Mouse (Mus musculus): ENCODE measurements around the gene Mdh2. TPM values are rescaled to one million over a fixed set of nuclear protein-coding genes. Genes with fewer than 3 reads are reported as not detected.

Mdh2 gene
- polyA plus RNA-seq, 1 experiment from 2014 or later, result 279 TPM

DNA sequence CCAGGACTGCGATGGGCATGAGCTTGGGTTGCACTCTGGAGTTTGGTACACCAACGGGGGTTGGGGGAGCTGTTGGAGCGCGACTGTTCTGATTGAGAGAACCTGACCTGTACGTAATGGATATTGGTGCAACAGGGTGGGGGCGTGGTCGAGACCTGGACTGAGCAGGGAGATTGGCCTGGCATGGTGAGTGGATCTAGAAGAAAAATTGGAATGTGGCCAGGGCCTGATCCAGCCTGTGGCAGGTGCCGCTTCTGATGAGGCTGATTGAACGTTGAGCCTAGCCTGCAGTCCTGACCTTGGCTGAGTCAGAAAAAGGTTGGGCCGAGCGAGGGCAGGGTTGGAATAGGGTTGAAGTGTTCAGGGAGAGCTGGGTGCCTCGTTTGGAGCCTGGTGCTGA, 57.7 kb downstream of the Mdh2 start:
- H3K27ac ChIP-seq (ENCODE audit: low read length), result no peak overlapping the region
- H3K4me2 ChIP-seq (ENCODE audit: low read depth, low read length), result no peak overlapping the region
- no peak overlapping the region for H3K4me3 ChIP-seq (ENCODE audit: low read depth, low read length)
- H3K9ac ChIP-seq (ENCODE audit: low read depth, low read length), result no peak overlapping the region
- peaks cover 8% of the 10 kb centered on the region for H3K4me1 ChIP-seq (ENCODE audit: control insufficient read depth, low read depth, low read length)
- no peaks in the 10 kb centered on the region for H3K36me3 ChIP-seq (ENCODE audit: control insufficient read depth, insufficient read depth)
- peaks cover 19% of the 10 kb centered on the region for H3K27me3 ChIP-seq (ENCODE audit: control insufficient read depth, insufficient read depth, low read depth, low read length)
- 22% methylated on average over 12 of the region's 12 CpGs for WGBS (ENCODE audit: insufficient replicate concordance)
- no peaks in the 10 kb centered on the region for H3K9me3 ChIP-seq (replicated peaks; ENCODE audit: control insufficient read depth, low read length)
- ATAC-seq (ENCODE audit: low read depth), result no peak

Small RNAs within 50 kb of the gene (microRNA-seq; reads per million reads assigned to microRNA genes)
- not detected for gene Gm23268
- gene Mir7034, result not detected

Other genes with a start within 250 kb of the Mdh2 start
- 3.3 and 3.9 TPM in 2 replicates for gene Hip1, start 233.4 kb upstream of the Mdh2 start, polyA plus RNA-seq (2015; fragmentation: Nextera tagmentation; extraction: Ambion mirVana)
- gene Ccl26, start 214.9 kb upstream of the Mdh2 start, polyA plus RNA-seq (2015; fragmentation: Nextera tagmentation; extraction: Ambion mirVana), result not detected in 2 replicates
- 17.1 and 19.9 TPM in 2 replicates for gene Ccl24, start 205.4 kb upstream of the Mdh2 start, polyA plus RNA-seq (2015; fragmentation: Nextera tagmentation; extraction: Ambion mirVana)
- 7.8 and 10.5 TPM in 2 replicates for gene Rhbdd2, start 145.9 kb upstream of the Mdh2 start, polyA plus RNA-seq (2015; fragmentation: Nextera tagmentation; extraction: Ambion mirVana)
- 46.9 and 53.1 TPM in 2 replicates for gene Por, start 108.4 kb upstream of the Mdh2 start, polyA plus RNA-seq (2015; fragmentation: Nextera tagmentation; extraction: Ambion mirVana)
- 17.8 and 18.2 TPM in 2 replicates for gene Tmem120a, start 34.0 kb upstream of the Mdh2 start, polyA plus RNA-seq (2015; fragmentation: Nextera tagmentation; extraction: Ambion mirVana)
- 0.13 TPM in 1 of 2 replicates, not detected in the other for gene Styxl1, start 95 bp upstream of the Mdh2 start, polyA plus RNA-seq (2015; fragmentation: Nextera tagmentation; extraction: Ambion mirVana)
- not detected in 2 replicates for gene Srrm3, start 28.4 kb downstream of the Mdh2 start, polyA plus RNA-seq (2015; fragmentation: Nextera tagmentation; extraction: Ambion mirVana)
- 9.8 and 19.9 TPM in 2 replicates for gene Hspb1, start 109.4 kb downstream of the Mdh2 start, polyA plus RNA-seq (2015; fragmentation: Nextera tagmentation; extraction: Ambion mirVana)
- 59.2 and 60.1 TPM in 2 replicates for gene Ywhag, start 156.1 kb downstream of the Mdh2 start, polyA plus RNA-seq (2015; fragmentation: Nextera tagmentation; extraction: Ambion mirVana)
- 1.5 and 1.7 TPM in 2 replicates for gene Ssc4d, start 196.1 kb downstream of the Mdh2 start, polyA plus RNA-seq (2015; fragmentation: Nextera tagmentation; extraction: Ambion mirVana)
- 0.06 TPM in 1 of 2 replicates, not detected in the other for gene Zp3, start 201.6 kb downstream of the Mdh2 start, polyA plus RNA-seq (2015; fragmentation: Nextera tagmentation; extraction: Ambion mirVana)
- gene Dtx2, start 216.3 kb downstream of the Mdh2 start, polyA plus RNA-seq (2015; fragmentation: Nextera tagmentation; extraction: Ambion mirVana), result 6.0 and 6.5 TPM in 2 replicates